Mouse (Mus musculus): ENCODE measurements around the gene Dab1.
A peak's percentile ranks its signal among the peaks of the same experiment; 100 is the strongest.

Gene Dab1

GRCm38 (mm10) chr4:103619321-103619945 is at the start of gene Dab1:
Dab1 (plus strand) TSS chr4:103619359.
- peak; percentile 10 to 13 for DNase-seq

DNA sequence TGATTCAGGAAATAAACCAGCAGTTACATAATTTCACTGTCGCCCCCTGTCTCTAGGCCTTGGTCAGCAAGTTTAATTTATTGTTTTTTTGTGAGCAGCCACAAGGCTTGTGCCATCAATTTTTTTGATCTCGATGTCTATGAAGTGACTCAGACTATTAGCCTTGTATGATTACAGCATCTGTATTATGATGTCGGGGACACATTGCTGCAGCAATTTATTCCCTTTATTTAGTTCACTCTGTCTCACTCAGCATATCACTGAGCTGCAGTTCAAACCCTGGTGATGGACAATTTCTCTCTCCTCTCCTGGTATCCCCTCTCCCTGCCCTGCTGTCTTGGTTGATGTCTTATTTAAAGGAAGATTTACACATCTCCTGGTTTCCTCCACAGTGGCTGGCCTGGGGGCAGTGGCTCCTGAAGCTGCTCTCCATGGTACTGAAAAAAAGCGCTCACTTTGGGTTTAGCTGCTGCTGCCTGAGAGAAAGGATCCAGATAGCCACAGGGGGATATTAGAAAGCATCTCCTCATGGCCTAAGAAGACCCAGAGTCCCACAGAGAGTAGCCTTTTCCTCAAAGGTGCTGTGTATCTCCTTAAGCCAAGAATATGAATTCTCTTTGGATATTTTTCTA is 47.3 kb upstream of the Dab1 start:
- no peak for DNase-seq

GRCm38 (mm10) chr4:103575556-103575955 is 43.6 kb upstream of the Dab1 start:
- no peak for DNase-seq

- peak; percentile 74 to 75 for DNase-seq
These were observed 42.9 kb upstream of the Dab1 start for GRCm38 (mm10) chr4:103576305-103576704.

- peak; percentile 19 to 51 for DNase-seq
These were observed 41.9 kb upstream of the Dab1 start for GRCm38 (mm10) chr4:103577111-103577815.

- DNase-seq: peak; percentile 42 to 49
These were observed 41.3 kb upstream of the Dab1 start for GRCm38 (mm10) chr4:103577821-103578220.

GRCm38 (mm10) chr4:103580021-103580420 is 39.1 kb upstream of the Dab1 start:
- no peak for DNase-seq

DNA sequence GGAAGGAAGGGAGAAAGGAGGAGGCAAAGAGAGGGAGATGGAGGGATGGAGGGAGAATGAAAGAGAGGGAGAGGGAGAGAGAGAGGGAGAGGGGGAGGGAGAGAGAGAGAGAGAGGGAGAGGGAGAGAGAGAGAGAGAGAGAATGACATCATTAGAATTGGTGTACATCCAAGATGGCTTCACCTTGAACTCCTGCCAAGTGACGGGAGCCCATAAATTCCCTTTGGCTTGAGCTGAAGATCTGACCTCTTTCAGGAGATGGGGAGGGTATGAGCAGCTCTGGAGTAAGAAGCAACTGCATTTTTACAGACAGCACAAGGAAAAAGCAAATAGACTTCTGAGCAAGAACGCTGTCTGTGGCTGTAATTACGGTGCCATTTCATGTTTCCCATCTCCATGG is 4.1 kb upstream of the Dab1 start:
- DNase-seq: peak; percentile 28 to 47

GRCm38 (mm10) chr4:103619946-103620371 is 800 bp downstream of the Dab1 start:
- DNase-seq: peak; percentile 43 to 44

DNA sequence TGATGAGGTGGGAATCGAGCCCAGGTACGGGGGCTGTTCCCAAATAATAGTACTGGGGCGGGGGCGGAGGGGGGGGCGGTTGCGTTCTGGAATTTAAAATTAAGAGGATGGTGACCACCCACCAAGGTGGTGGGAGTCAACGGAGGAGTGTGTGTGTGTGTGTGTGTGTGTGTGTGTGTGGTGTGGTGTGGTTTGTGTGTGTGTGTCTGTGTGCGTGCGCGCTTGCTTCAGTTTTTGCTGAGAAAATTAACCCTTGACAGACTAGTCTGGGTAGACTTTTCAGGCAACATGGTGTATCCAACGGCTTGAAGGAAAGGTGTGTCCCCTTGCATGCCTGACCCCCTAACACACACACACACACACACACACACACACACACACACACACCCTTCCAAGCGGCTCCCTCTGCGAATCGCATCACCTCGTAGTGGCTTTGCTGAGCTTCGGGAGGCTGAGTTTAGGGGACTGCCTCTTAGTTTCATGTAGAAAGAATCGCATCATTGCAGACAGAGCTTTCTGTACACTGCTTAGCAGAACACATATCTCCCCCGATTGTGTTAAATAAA is 1.5 kb downstream of the Dab1 start:
- DNase-seq: no peak

- DNase-seq: no peak
These were observed 2.4 kb downstream of the Dab1 start for GRCm38 (mm10) chr4:103621586-103621985.

GRCm38 (mm10) chr4:103630177-103630576 is 11.0 kb downstream of the Dab1 start:
- no peak for DNase-seq

- no peak for DNase-seq
These were observed 17.1 kb downstream of the Dab1 start for GRCm38 (mm10) chr4:103636168-103636776.

DNA sequence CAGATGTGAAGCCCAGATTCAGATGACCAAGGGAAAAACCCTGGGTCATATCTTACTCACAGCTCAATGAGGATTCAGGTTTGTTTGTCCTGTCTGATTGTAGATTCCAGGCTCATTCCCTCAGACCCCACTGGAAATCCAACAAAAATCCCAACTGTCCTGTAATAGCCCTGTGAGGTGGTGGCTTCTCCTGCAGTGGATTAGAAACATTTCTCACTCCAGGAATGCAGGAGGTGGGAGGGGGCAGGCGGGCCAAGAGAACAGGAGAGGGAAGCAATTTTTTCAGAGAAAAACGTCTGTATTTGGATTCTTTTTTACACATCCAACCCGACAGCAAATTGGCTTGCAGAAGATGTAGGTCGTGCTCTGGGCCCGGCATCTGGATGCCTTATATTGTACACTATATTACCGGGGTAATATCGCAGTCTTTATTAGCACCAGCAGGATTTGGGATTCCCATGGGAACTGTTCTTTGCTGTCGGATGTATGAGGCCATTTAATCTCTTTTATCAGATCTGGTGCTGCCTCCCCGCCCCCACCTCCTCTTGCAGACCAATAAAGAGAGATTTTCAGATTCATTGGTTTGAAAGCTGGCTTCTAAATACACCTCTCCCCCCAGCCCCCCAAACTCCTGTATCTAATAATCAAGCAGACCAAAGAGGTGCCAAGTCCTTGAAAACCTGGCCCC is 29.2 kb downstream of the Dab1 start:
- no peak for DNase-seq

DNA sequence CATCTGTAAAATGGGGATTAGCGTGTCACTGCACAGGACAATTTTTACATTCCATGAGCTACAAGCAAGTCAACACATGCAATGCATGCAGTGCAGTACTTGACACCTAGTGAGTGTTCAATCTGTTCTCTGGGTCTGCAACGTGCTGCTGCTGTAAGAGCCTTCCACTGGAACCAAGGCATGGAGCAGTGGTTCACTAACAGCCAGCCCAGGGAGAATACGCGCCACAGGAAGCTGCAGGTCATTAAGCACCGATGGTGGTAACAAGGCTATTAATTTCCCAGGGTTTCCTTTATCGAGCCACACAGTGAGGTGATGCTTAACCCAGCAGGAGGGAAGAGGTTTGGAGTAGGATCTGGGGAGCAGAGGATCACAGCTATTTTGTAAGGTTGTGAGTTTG is 36.6 kb downstream of the Dab1 start:
- no peak for DNase-seq

DNA sequence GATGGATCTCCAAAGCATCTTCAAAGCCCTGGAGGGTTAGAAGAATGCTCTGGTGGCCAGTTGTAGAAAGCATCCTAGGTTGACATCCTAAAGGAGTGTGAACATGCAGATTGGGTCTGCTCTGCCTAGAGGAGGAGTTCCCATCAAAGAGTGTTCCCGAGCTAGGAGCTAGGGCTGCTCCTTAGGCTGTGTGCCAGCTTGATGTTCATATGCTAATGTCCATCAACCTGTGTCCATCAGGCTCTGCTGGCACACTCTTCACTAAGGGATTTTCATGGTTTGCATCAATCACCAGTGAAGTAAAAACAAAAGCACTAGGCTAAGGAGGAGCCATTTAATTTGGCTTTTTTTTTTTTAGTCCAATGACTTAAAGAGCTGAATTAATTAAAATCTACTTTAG is 42.2 kb downstream of the Dab1 start:
- DNase-seq: peak; percentile 23 to 27

DNA sequence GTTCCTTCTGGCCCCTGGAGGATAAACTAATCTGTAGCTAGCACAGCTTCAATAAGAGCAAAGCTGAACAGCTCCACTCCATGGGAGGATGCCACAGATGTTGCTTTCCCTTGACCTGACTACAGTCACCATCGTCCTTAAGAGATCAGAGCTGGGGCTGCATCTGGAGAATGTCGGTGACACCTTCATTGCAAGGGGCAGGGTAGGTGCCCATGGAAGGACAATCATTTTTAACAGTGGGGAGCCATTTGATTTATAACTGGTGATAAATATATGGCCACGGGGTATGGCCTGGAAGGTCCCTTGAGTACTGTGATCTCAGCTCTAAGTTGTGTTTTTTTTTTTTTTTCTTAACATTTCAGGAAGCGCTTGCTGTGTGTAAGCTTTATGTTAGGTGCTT is 48.3 kb downstream of the Dab1 start:
- no peak for DNase-seq

- DNase-seq: no peak
These were observed 58.0 kb downstream of the Dab1 start for GRCm38 (mm10) chr4:103677195-103677594.

- DNase-seq: no peak
These were observed 59.3 kb downstream of the Dab1 start for GRCm38 (mm10) chr4:103678501-103678900.

GRCm38 (mm10) chr4:103685136-103685535 is 66.0 kb downstream of the Dab1 start:
- peak; percentile 86 to 94 for DNase-seq

GRCm38 (mm10) chr4:103691717-103692116 is 72.6 kb downstream of the Dab1 start:
- peak; percentile 27 to 37 for DNase-seq

- DNase-seq: no peak
These were observed 80.6 kb downstream of the Dab1 start for GRCm38 (mm10) chr4:103699755-103700154.

- DNase-seq: no peak
These were observed 81.2 kb downstream of the Dab1 start for GRCm38 (mm10) chr4:103700392-103700791.
